Mouse (Mus musculus): ENCODE measurements around the gene Bckdha.

DNA sequence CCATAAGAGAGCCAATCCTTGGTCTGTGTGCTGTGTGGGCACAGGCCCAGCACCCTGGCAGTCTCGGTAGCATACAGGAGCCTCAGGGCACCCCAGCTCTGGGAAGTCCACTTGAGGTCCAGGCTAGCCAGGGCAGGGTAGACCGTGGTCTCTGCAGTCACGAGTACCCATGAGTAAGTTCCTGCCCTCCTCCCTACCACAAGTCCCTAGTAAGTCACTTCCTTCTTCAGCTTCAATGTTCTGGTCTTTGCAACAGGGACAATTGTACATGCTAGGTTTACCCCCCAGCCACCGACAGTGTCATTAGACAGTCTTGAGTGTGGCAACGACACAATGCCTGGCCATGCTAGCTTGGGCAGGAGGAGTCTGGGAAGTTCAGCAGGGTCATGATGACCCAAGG, 26.1 kb downstream of the Bckdha start:
- TF ChIP-seq CTCF (IDR thresholded peaks at IDR 0.05; ENCODE audit: extremely low read depth, insufficient read depth, insufficient read length, insufficient replicate concordance): no peak
- no peak for TF ChIP-seq POLR2A (IDR thresholded peaks at IDR 0.05; ENCODE audit: low read depth, low read length)

Measured in spleen, adult 2 months (tissue).